Mouse (Mus musculus) hindbrain, embryonic 14.5 days (tissue): ENCODE results near the gene Tap2. TPM values are rescaled to one million over a fixed set of nuclear protein-coding genes. Genes with fewer than 3 reads are reported as not detected.

Source experiments
- ATAC-seq: fragments of 200-750 bp; cut with Nextera tagmentation; 2 replicates; pipeline ENCODE4 v1.8.0; 2017; ENCODE audit warnings: moderate number of reproducible peaks, mild to moderate bottlenecking, moderate TSS enrichment, moderate library complexity; ENCODE audit not compliant: low FRiP score
- DNase-seq: peaks from one replicate; pipeline ENCODE4 v3.0.0-alpha.2; 2015; ENCODE audit warnings: low spot score
- H3K27ac ChIP-seq: fragments of 300-500 bp; sonication (generic); 2 replicates; pipeline ENCODE4 v1.5.1; 2014; ENCODE audit warnings: mild to moderate bottlenecking, moderate library complexity
- H3K27me3 ChIP-seq: fragments of 300-500 bp; sonication (generic); 2 replicates; pipeline ENCODE4 v1.6.1; 2014; ENCODE audit warnings: mild to moderate bottlenecking, low read length, mixed read lengths; ENCODE audit not compliant: control insufficient read depth, insufficient read depth
- H3K36me3 ChIP-seq: fragments of 300-500 bp; sonication (generic); replicated peaks from 2 replicates; pipeline ENCODE4 v1.6.1; 2014; ENCODE audit not compliant: control insufficient read depth, insufficient read depth
- H3K4me1 ChIP-seq: fragments of 300-500 bp; sonication (generic); replicated peaks from 2 replicates; pipeline ENCODE4 v1.6.1; 2014; ENCODE audit warnings: antibody characterized with exemption, low read length, mixed read lengths; ENCODE audit not compliant: control insufficient read depth, insufficient read depth
- H3K4me2 ChIP-seq: fragments of 300-500 bp; sonication (generic); replicated peaks from 2 replicates; pipeline ENCODE4 v1.6.1; 2014; ENCODE audit warnings: mild to moderate bottlenecking, moderate library complexity
- H3K4me3 ChIP-seq: fragments of 300-500 bp; sonication (generic); replicated peaks from 2 replicates; pipeline ENCODE4 v1.5.1; 2014; ENCODE audit warnings: mild to moderate bottlenecking, low read length
- H3K9ac ChIP-seq: fragments of 300-500 bp; sonication (generic); 2 replicates; pipeline ENCODE4 v1.6.1; 2014
- H3K9me3 ChIP-seq: fragments of 300-500 bp; sonication (generic); 2 replicates; pipeline ENCODE4 v1.6.1; 2016; ENCODE audit warnings: low read length; ENCODE audit not compliant: control insufficient read depth
- WGBS: fragments of 180-500 bp; shearing (Covaris S2); extraction: QIAGEN DNeasy Blood & Tissue Kit; methylation state at CpG from one replicate; pipeline ENCODE4 v1.1.7; 2014; 5-methylcytosine and 5-hydroxymethylcytosine counted together
- polyA plus RNA-seq: library from polyadenylated mRNA; unstranded; fragments of >200 nt; fragmentation: Nextera tagmentation; extraction: Ambion mirVana; gene quantifications from 2 replicates; pipeline ENCODE4 v1.2.1, GENCODE M21; 2014

Tap2 gene
- polyA plus RNA-seq, 1 experiment from 2014 or later = 1.6 TPM

DNA sequence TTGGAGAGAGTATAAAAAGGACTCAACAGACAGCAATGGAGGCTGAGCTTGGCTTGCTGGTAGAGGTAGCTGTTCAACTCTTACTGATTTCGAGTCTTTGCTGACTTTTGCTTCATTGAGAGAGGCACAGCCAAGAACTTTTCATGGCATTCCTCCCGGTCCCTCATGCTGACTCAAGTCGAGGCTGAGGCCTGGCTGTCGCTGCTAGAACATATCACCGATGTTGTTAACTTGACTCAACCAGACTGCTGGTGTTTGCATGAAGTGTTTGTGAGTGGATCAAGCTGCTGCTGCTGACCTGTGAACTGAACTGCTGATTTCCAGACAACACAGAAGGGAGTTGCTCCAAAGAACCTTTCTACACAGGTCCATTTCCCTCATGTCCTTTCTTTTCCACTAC lies 33.4 kb downstream of the Tap2 start:
- Histone ChIP-seq H3K36me3 (no peaks in the 10 kb centered on the region), H3K4me1 (no peaks in the 10 kb centered on the region), H3K4me3 (no peak overlapping the region), H3K9me3 (0 out of 2 replicates have a peak, but pooled peaks cover under 1% of the 10 kb centered on the region), H3K9ac (no peak overlapping the region), H3K27me3 (no peaks in the 10 kb centered on the region), H3K27ac (no peak overlapping the region), H3K4me2 (no peak overlapping the region)
- no peak for ATAC-seq
- no peak for DNase-seq
- WGBS = 86% methylated on average over 5 of the region's 5 CpGs

DNA sequence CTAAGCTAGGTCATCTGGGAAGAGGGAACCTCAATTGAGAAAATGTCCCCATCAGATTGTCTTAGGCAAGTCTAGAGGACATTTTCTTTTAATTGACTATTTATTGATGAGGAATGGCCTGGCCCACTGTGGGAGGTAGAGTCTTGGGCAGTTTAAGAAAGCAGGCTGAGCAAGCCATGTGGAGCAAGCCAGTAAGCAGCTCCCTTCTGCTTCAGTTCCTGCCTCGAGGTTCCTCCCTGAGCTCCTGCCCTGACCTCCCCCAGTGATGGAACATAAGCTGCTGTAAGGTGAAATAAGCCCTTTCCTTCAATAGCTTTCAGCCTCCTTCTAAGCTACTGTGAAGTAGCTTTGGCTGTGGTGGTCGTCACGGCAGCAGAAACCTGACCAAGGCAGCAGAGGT lies 34.4 kb downstream of the Tap2 start:
- no peak overlapping the region for H3K4me2 ChIP-seq
- no peaks in the 10 kb centered on the region for H3K4me1 ChIP-seq
- no peak overlapping the region for H3K27ac ChIP-seq
- no peak overlapping the region for H3K4me3 ChIP-seq
- no peak overlapping the region for H3K9ac ChIP-seq
- ATAC-seq (no peak), DNase-seq (no peak)
- WGBS = 81% methylated on average over 3 of the region's 3 CpGs
- H3K36me3 ChIP-seq = no peaks in the 10 kb centered on the region
- no peaks in the 10 kb centered on the region for H3K27me3 ChIP-seq
- 0 out of 2 replicates have a peak, but pooled peaks cover 2% of the 10 kb centered on the region for H3K9me3 ChIP-seq

DNA sequence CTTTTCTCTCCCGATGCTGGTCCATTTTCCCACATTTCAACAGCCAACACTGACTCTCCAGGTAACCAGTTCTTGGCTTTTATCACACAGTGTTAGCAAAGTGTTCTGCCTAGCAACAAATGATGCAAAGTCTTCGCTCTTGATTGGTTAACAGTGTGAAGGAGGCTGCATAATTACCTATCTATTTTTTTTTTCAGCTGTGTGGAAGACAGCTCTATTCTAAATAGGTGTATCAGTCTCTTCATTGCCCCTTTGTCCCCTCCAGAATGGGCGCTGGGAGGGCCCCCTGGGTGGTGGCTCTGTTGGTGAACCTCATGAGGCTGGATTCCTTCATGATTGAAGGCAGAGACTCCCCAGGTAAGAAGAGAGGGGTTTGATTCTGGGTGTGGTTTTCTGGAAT lies 35.4 kb downstream of the Tap2 start, which contains the start of gene H2-Ob:
H2-Ob (plus strand) TSS at position 198 of the 400 bp plus-strand sequence.
- DNase-seq (peak; percentile 74), ATAC-seq (no peak)
- WGBS = 60% methylated on average over 3 of the region's 3 CpGs
- Histone ChIP-seq H3K4me2 (no peak within 1 kb of the TSS), H3K36me3 (no peaks in the 10 kb centered on the region), H3K27ac (no peak within 1 kb of the TSS), H3K9ac (no peak within 1 kb of the TSS), H3K9me3 (0 out of 2 replicates have a peak, but pooled peaks cover 2% of the 10 kb centered on the region), H3K4me1 (no peaks in the 10 kb centered on the region), H3K27me3 (no peaks in the 10 kb centered on the region), H3K4me3 (no peak within 1 kb of the TSS)

DNA sequence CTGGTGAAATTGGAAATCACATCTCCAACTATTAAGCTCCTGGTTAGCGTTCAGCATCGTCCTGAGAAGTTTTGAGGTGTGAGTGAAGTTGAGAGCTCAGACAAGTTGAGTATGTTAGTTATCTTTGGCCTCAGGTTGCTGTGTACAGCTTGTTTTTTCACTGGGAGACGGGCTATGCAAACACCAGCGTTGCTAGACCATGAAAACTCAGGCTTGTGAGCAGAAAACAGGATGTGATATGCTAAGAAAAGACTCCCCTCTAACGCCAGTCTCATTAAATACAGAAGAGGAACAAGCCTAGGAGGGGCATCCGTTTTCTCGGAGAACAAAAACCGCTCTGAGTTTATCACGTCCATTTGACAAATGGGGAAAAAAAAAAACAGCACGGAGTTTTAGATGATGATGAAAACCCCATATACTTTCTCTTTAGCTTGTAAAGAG lies 36.3 kb downstream of the Tap2 start:
- Histone ChIP-seq H3K27ac (no peak overlapping the region), H3K9ac (no peak overlapping the region), H3K4me1 (no peaks in the 10 kb centered on the region), H3K4me2 (no peak overlapping the region), H3K27me3 (no peaks in the 10 kb centered on the region), H3K36me3 (no peaks in the 10 kb centered on the region), H3K9me3 (0 out of 2 replicates have a peak, but pooled peaks cover 2% of the 10 kb centered on the region), H3K4me3 (no peak overlapping the region)
- ATAC-seq = no peak
- 72% methylated on average over 10 of the region's 10 CpGs for WGBS
- DNase-seq = no peak

DNA sequence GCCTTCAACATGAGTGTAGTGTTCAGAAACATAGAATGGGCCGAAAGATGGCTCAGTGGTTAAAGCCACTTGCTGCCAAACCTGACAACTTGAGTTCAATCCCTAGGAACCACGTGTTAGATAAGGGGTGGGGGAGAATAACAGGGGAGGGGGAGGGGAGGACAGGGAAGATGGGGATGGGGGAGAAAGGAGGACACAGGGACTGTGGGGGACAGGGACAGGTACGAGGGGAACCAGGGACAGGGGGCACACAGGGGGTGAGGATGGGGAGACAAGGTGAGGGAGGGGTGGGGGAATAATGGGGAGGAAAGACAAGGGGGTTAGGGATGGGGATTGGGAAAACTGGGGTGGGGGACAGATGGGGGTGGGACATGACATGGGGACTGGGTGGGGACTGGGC lies 37.0 kb downstream of the Tap2 start:
- WGBS = 71% methylated on average over 3 of the region's 3 CpGs
- H3K4me1 ChIP-seq = no peaks in the 10 kb centered on the region
- H3K4me2 ChIP-seq = no peak overlapping the region
- H3K9me3 ChIP-seq = 0 out of 2 replicates have a peak, but pooled peaks cover 2% of the 10 kb centered on the region
- no peaks in the 10 kb centered on the region for H3K27me3 ChIP-seq
- no peak overlapping the region for H3K4me3 ChIP-seq
- no peak overlapping the region for H3K9ac ChIP-seq
- H3K27ac ChIP-seq = no peak overlapping the region
- H3K36me3 ChIP-seq = no peaks in the 10 kb centered on the region
- DNase-seq (no peak), ATAC-seq (no peak)

DNA sequence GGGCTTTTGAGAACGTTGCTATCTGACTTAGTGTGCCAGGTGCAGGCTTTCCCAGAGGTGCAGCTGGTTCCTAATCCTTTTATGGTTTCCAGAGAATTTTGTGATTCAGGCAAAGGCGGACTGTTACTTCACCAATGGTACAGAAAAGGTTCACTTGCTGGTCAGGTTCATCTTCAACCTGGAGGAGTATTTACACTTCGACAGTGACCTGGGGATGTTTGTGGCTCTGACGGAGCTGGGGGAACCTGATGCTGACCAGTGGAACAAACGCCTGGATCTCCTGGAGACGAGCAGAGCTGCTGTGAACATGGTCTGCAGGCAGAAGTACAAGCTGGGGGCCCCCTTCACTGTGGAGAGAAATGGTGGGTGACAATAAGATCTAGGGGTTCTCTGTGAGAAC lies 37.6 kb downstream of the Tap2 start:
- H3K4me2 ChIP-seq = no peak overlapping the region
- H3K9me3 ChIP-seq = 0 out of 2 replicates have a peak, but pooled peaks cover 2% of the 10 kb centered on the region
- H3K36me3 ChIP-seq = no peaks in the 10 kb centered on the region
- H3K4me3 ChIP-seq = no peak overlapping the region
- DNase-seq = no peak
- no peaks in the 10 kb centered on the region for H3K27me3 ChIP-seq
- H3K4me1 ChIP-seq = no peaks in the 10 kb centered on the region
- 86% methylated on average over 6 of the region's 6 CpGs for WGBS
- H3K27ac ChIP-seq = no peak overlapping the region
- no peak overlapping the region for H3K9ac ChIP-seq
- no peak for ATAC-seq

DNA sequence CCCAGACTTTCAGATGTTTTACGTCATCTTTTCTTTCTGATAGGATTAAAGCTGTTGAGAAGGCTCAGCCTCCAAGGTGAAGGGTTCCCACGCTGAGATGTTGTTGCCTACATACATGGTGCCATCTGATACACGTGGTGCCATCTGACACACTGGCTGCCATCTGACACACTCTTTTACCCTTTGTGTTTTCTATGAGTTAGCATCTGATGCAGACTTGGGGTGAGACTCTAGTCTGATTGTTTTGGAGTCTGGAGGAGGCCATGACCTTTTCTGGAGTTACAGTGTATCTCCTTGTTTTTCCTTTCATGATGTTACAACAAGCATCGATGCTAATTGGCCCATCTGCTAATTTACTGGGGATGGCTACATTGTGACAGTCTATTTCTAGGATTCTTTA lies 41.3 kb downstream of the Tap2 start:
- 80% methylated on average over 4 of the region's 4 CpGs for WGBS
- ATAC-seq (no peak), DNase-seq (no peak)
- no peak overlapping the region for H3K4me2 ChIP-seq
- H3K9ac ChIP-seq = no peak overlapping the region
- no peaks in the 10 kb centered on the region for H3K27me3 ChIP-seq
- H3K9me3 ChIP-seq = 0 out of 2 replicates have a peak, but pooled peaks cover 2% of the 10 kb centered on the region
- no peaks in the 10 kb centered on the region for H3K36me3 ChIP-seq
- H3K4me1 ChIP-seq = no peaks in the 10 kb centered on the region
- H3K27ac ChIP-seq = no peak overlapping the region
- no peak overlapping the region for H3K4me3 ChIP-seq

DNA sequence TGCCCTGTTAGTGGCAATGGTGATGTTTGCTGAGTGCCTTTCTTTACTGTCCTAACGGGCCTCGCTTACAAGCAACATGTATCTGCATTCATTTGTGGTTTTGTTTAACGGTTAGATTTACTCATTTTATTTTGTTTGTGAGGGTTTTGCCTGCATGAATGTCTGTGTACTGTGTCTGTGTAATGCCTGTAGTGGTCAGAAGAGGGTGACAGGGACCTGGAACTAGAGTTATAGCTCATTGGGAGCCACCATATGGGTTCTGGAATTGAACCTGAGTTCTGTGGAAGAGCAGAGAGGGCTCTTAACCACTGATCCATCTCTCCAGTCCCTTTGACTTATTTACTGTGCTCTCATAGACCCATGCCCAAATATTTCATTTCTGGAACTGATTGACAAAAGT lies 43.7 kb downstream of the Tap2 start:
- no peaks in the 10 kb centered on the region for H3K9me3 ChIP-seq
- H3K36me3 ChIP-seq = no peaks in the 10 kb centered on the region
- no peak overlapping the region for H3K4me3 ChIP-seq
- ATAC-seq (no peak), DNase-seq (no peak)
- WGBS = 90% methylated on average over 3 of the region's 3 CpGs
- H3K4me1 ChIP-seq = no peaks in the 10 kb centered on the region
- no peaks in the 10 kb centered on the region for H3K27me3 ChIP-seq
- no peak overlapping the region for H3K4me2 ChIP-seq
- H3K9ac ChIP-seq = no peak overlapping the region
- H3K27ac ChIP-seq = no peak overlapping the region

DNA sequence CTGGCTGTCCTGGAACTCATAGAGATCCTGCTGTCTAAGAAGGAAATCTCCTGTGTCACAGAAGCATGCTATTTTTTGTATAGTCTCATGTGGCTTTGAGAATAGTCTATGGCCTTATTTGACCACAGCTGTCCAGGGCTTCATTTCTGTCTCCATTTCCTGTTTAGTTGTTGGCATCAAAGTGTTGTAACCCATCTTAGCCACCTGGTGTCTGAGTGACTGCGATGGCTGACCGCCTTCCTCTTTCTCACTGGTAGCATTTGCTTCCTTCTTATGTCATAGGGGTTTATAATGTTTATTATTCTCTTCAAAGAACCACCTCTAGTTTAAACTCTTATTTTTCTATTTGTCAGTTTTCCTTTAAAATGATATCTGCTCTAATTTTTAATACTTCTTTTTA lies 45.4 kb downstream of the Tap2 start:
- 80% methylated on average over 2 of the region's 2 CpGs for WGBS
- Histone ChIP-seq H3K4me3 (no peak overlapping the region), H3K27ac (no peak overlapping the region), H3K9ac (no peak overlapping the region), H3K4me1 (no peaks in the 10 kb centered on the region), H3K36me3 (no peaks in the 10 kb centered on the region), H3K27me3 (no peaks in the 10 kb centered on the region), H3K9me3 (no peaks in the 10 kb centered on the region), H3K4me2 (no peak overlapping the region)
- DNase-seq (no peak), ATAC-seq (no peak)

DNA sequence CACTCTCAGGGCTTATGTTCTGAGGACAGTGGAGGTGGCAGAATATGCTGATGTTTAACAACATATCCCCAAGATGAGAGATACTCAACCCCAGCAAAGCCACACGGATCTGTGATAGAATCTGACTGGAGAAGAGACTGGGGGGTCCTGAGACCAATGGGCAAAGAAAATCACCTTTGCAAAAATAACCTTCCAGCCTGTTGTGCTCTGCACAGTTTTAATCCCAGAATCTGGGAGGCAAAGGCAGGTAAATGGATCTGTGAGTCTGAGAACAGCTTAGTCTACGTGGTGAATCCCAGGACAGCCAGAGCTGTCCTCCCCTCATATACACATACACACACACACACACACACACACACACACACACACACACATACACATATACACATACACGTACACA lies 46.0 kb downstream of the Tap2 start:
- Histone ChIP-seq H3K9me3 (no peaks in the 10 kb centered on the region), H3K4me2 (no peak overlapping the region), H3K36me3 (no peaks in the 10 kb centered on the region), H3K27ac (no peak overlapping the region), H3K27me3 (no peaks in the 10 kb centered on the region), H3K4me1 (no peaks in the 10 kb centered on the region), H3K4me3 (no peak overlapping the region), H3K9ac (no peak overlapping the region)
- ATAC-seq (no peak), DNase-seq (no peak)
- 55% methylated on average over 3 of the region's 3 CpGs for WGBS
